Mouse (Mus musculus): ENCODE results near the gene Crym. TPM values are rescaled to one million over a fixed set of nuclear protein-coding genes. Genes with fewer than 3 reads are reported as not detected.
A peak's percentile ranks its signal among the peaks of the same experiment; 100 is the strongest.

The Crym gene
- 1 to 10 TPM; 4.2 to 5.5 TPM for total RNA-seq (2021)
- long read RNA-seq, experiment 1, partial matches to known transcripts = 4 of 5 reads
- long read RNA-seq, experiment 1, other reads (novel, unspliced or antisense) = 0 of 5 reads
- long read RNA-seq, experiment 2, partial matches to known transcripts = 3 of 5 reads
- long read RNA-seq, experiment 2, other reads (novel, unspliced or antisense) = 1 of 5 reads

DNA sequence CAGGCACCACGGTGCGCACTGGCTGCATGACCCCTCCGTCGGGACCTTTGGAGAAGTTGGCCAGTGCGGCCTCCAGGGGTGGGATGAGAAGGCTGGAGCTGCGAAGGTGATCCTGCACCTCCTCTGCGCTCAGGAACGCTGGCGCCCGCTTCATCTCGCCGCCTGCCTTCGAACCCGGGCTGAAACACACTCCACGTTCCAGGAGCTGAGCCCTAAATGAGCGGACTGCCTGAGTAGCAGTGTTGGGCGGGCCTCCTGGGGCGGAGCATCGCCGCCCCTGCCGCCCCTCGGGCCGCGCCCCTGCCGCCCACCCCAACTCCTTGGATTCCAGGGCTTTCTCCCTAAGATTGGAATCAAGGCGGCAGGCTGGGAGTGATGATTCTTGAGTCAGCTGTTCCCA lies at the start of gene Crym:
Gene Crym (minus strand): TSS at position 341 of the 400 bp plus-strand sequence.
- no peak for DNase-seq

DNA sequence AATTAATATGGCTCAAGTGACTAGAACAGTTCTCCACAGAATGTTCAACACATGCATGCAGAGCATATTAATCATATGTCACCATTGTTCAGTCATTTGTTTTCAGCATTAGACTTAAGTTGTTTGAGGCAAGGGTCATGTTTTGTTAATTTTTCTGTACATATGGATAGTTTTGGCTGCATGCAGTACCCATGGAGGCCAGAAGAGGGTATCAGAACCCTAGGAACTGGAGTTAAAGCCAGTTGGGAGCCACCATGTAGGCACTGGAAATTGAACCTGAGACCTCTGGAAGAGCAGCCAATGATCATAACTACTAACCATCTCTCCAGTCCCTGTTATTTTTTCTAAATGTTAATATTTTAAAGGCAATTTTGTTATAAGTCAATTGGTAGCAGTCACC lies 39.2 kb upstream of the Crym start:
- DNase-seq = no peak

DNA sequence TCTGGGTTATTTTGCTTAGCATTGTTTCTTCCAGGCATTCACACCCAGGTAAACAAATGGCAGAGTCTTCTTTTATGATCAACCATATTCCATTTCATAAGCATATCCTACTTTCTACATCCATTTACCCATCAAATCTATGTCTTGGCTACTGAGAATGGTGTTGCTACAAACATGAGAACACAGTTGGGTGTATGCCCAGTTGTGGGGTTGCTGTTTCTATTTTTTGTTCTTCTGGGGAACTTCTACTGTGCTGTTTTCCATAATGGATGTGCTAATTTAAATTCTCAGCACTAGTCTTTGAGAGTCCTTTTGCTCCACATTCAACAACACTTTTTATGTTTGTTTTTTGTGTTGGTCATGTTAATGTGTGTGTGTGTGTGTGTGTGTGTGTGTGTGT lies 26.6 kb upstream of the Crym start:
- no peak for DNase-seq

DNA sequence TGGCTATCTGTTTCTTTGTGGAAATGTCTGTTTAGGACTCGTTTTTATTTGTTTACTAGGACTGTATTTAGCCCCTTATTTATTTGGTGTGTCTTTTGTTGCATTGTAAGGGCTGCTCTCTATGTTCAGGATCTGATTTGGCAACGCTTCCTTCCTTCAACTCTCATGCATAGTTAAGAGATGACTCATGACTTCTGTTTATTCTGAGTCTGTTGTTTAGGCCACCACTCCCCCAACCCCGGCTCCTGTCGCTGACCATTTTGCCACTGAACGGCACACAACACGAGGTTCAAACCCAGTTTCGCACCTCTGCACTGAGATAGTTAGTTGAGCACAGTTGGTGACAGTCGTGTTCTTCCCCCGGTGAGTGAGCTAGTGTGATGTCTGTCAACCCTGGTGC lies 4.1 kb upstream of the Crym start:
- DNase-seq = no peak

DNA sequence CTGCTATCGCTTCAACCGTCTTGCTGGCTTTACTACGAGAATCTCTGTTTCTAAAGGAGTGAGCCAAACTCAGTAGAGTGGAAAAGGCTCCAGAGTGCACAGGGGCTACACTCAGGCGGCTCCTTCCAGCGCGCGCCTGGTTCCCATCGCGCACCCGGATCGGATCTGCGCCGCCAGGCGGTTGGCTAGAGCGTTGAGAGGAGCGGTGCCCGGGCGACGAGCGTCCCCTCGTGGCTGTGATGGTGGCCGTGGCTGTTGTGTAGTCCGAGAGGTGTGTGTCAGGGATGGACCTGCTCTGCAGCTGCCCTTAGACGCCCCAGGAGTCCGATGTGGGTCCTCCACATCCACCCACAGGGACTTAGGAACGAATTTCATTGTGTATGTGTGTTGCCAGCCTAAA lies 1.9 kb upstream of the Crym start, which contains the start of gene Abca14:
Gene Abca14 (plus strand): TSS at position 173 of the 400 bp plus-strand sequence.
- peak; percentile 65 for DNase-seq

DNA sequence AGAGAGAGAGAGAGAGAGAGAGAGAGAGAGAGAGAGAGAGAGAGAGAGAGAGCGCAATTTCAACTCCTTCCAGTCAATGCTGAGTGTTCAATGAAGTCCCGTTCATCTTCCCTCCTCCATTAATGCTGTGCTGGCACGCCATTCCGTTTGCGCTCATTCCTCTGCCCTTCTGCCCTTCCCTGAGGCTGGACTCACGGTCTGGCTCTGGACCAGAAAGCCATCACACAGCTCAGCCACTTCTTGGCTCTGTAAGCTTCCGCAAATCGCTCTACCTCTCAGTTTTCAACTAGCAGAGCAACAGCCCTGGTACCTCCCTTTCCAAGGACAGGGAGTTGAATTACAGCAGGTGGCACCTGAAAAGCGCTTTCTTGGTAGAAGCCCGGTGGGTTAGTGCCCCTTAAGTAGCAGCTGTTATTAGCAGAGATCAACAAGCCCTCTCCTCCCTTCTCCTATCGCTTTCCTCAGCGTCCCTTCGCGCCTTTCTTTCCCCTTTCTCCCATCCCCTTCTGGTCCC lies 623 bp downstream of the Crym start:
- no peak for DNase-seq

GRCm38 (mm10) chr7:120195207-120195606 lies 6.7 kb downstream of the Crym start:
- no peak for DNase-seq

DNA sequence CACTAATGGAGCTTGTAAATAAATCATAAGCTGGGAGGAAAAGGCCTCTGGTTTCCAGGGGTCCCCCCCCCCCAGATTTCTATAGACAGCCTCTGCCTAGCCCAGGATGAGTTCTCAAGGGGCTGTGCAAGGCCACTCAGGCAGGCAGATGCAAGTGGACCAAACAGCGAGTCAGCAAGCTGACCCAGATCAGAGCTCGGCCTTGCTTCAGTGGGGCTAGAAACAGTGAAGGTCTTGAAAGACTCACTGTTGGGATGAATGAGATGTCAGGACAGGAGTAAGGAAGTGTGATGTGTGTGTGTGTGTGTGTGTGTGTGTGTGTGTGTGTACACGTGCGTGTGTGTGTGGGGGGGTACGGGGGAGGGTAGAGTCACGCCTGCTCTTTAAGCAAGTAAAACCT lies 9.1 kb downstream of the Crym start:
- no peak for DNase-seq

DNA sequence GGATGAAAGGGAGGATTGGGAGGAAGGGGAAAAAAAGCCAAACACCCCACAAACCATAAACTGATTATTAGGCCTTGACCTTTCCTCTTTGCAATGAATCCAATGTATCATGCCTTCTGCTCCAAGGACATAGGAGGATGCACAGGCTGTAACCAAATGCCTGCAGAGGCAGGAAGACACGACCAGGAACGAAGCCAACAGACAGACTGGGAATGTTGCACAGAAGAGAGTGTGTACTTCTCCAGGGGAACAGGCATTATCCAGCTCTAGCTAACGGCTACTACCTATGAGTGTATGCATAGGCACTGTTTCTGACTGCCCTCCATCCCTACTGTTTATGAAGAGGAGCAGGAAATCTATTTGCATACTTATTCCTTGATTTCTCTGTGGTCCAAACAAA lies 9.7 kb downstream of the Crym start:
- no peak for DNase-seq

DNA sequence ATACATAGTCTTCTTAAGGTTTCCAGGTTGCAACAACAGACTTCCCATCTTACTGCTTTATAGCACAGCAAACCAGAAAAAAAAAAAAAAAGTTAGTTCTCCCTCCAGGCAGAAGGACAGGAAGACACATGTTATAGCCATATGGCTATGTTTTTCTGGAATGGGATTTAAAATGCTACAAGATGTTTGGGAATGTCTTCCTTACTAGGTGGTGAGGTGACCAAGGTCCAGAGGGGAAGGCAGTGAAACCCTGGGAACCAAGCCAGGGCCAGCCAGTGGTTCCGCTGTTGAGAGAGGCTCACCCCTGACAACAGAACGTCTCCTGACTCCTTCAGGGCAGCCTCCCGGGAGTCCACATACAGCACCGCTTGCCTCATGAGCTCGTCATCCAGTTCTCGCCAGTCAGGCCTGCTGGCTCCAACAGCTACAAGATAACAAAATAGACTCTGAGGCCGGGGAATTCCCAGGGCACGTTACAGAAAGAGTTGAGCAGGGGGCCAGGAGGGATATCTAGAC lies 11.7 kb downstream of the Crym start:
- DNase-seq = no peak

DNA sequence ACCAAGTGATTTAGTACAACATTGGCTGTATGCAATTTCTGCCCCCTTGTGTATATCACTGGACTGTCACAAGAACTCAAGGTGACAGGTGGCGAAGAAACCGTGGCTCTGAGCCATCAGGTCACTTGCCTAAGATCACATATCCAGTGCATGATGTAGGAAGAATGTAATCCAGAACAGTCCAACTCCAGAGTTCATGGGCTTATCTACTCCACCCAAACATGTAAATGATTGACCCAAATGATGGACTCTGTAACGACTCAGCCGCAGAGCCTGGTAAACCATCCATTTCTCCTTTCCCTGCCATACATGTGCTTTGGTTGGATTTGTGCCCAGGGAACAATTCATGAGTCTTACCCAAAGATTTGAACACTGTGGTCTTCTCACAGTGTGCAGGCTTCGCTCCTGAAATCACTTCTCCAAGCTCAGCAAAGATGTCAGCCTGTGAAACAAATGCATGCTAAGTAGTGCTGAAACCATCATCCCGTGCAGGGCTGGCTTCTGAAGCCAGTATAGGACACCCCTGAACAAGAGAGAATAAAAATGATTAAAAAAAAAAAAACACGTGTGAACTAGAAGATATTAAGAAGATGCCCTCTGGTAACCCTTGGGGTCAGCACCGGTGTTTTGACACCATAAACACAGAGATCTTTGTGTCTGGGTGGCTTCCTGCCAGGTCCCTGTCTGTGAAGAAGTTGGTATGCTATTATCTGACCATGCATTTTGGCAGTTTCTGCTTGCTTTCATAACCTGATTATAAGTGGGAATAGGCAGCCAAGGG lies 12.4 kb downstream of the Crym start:
- DNase-seq = no peak

GRCm38 (mm10) chr7:120188946-120189345 lies 13.0 kb downstream of the Crym start:
- no peak for DNase-seq

DNA sequence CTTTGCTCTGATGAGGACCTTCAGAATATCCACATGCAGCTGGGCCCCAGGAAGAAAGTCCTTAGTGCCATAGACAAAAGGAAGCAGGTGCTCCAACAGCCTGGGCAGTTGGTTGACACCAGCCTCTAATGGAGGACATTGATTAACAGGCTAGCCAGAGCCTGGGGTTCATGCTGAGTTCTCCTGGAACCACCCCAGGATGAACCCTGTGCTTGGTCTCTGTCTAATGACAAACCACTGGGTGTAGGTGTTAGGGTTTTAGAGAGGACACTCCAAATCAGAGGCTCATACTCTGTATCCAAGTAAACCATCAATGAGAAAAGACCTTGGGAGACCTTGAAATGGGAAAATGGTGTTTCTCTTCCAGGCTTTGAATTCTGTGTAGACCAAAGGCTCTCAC lies 19.0 kb downstream of the Crym start:
- no peak for DNase-seq

GRCm38 (mm10) chr7:120181401-120182230 lies 20.3 kb downstream of the Crym start:
- DNase-seq = no peak

DNA sequence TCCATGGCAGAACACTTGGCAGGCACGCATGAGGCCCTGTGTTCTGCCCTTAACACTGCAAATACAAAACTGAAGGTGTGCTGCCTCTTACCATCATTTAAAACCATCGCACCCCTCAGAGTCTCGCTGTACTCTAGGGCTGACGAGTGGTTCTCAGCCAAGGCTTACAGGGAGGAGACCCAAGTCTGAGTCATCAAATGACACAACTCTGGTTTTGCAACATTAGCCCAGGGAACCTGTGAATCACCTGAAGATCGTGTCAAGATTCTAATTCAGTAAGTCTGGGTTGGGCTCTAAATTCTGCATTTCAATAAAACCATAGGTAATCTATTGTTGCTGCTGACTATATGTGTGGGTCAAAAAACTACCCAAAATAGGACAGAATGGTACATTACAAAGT lies 21.4 kb downstream of the Crym start:
- no peak for DNase-seq

- DNase-seq = no peak
Observed at GRCm38 (mm10) chr7:120178935-120179334, 23.0 kb downstream of the Crym start.

- DNase-seq = no peak
Observed at GRCm38 (mm10) chr7:120177611-120178010, 24.3 kb downstream of the Crym start.

- no peak for DNase-seq
Observed at GRCm38 (mm10) chr7:120174723-120175504, 27.0 kb downstream of the Crym start.

DNA sequence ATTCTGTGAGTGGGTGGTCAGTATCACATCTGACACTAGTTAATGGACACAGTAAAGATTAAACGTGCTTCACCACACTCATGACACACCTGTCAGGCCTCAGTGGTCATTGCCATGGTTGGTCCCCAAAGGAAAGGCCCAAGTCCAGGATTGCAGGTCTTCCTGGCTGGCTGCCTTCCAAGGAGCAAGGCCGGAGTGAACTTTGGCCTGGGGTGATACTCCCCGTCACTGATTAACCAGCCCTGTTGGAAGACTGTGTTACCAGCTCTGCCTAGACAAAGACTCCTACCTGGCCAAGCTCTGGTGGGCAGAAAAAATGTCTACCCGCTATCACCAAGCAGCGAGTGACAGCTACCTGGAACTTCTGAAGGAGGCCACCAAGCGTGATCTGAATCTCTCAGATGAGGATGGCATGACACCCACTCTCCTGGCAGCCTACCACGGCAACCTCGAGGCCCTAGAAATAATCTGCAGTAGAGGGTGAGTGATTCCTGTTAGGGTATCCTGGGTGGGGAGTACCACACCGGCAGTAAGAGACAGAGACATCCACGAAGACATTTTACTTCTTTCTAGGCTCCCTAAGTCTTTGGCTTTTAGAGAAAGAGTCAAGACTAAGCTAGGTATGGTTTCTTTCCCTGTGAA lies 28.2 kb downstream of the Crym start, which contains the start of gene Anks4b:
Gene Anks4b (plus strand): TSS at position 256 of the 642 bp plus-strand sequence.
- DNase-seq = no peak

- DNase-seq = no peak
Observed at GRCm38 (mm10) chr7:120172188-120172700, 29.7 kb downstream of the Crym start.

Measured in gastrocnemius, postnatal 25 days (tissue).